Mouse (Mus musculus) layer of hippocampus, postnatal 36 days (tissue): ENCODE measurements at regions not wholly inside any gene's neighbourhood (a gene's known extent, or its start where the extent isn't known, plus 50 kb on each side); places are given as distances from the start of the nearest gene placed in this dataset.

Source experiments
- DNase-seq, 2 experiments: peaks; one replicate each; pipeline ENCODE4 v3.0.0; 2022

DNA sequence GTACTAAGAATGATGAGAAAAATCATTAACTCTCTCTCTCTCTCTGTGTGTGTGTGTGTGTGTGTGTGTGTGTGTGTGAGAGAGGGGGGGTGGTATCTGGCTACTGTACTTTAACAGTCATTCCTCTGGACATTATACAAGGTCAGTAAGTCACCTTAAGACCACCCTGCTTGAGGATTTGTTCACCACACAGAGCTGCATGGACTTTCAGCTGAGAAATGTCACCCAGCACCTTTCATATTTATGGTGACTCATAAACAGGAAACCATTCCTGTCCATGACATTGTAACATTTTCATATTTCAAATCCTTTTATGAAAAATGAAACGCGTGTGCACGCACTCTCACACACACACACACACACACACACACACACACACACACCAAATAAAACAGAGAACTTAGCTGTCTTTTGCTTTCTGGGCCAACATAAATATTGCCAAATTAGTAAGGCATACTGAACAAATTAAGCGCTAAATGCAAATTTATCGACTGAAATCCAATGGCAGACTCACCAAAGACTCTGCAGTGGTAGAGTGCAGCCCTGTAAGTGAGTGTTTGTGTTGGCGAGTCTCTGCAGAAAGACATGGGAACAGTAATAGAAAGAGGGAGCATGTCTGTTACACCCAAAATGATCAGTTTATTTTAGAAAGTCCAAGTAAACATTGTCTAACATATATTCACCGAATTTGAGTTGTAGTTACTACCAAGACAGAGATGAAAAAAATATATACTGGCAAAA lies 277.7 kb downstream of the Osr1 start:
- no peak for DNase-seq

DNA sequence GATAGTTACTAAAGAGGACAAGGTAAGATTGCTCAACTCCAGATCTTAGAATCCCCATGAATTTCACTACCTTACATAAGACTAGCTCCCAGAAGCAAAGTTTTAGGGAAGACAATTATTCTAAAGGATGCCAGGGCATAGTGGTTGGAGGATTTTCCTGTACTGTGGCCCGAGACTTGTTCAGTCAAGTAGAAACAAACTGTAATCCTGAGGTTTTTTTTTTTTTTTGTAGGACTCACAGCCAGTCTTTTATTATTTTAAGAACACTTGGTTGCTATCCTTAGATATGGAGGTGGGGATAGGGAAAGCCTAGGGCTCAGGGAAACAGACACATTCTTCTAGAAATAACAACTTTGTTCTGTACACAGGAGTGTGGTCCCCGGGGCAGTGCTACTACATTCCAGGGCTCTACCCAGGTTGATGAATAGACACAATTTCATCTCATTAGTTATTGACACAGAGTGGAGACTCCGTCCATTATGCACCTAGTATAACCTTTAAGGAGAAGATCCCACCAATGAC lies 285.6 kb downstream of the Osr1 start:
- DNase-seq = no peak

GRCm38 (mm10) chr12:9856128-9856621 lies 286.3 kb downstream of the Osr1 start:
- DNase-seq = no peak

DNA sequence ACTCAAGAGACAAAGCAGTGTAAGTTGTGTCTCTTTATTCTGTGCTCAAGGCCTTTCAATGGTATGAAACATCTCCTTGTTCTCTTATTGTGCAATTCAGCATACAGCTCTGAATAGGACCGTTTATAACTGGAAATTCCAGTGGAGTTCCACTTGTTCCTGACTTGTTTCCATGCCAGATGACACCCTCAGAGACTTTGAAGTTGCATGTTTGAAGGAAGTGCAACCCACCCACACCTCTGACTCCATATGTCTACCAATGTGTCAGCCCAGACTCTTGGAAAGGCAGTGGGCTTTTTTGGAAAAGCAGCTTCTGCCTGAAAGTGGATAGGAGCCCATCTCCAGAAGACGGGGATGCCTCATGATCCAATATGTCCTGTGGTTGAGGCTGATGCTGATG lies 288.1 kb downstream of the Osr1 start:
- peak; percentile 76 for DNase-seq

- no peak for DNase-seq
These were observed 292.4 kb downstream of the Osr1 start for GRCm38 (mm10) chr12:9862301-9862700.

- DNase-seq = no peak
These were observed 302.3 kb downstream of the Osr1 start for GRCm38 (mm10) chr12:9872236-9872635.

- DNase-seq = no peak
These were observed 303.3 kb downstream of the Osr1 start for GRCm38 (mm10) chr12:9873214-9873613.

DNA sequence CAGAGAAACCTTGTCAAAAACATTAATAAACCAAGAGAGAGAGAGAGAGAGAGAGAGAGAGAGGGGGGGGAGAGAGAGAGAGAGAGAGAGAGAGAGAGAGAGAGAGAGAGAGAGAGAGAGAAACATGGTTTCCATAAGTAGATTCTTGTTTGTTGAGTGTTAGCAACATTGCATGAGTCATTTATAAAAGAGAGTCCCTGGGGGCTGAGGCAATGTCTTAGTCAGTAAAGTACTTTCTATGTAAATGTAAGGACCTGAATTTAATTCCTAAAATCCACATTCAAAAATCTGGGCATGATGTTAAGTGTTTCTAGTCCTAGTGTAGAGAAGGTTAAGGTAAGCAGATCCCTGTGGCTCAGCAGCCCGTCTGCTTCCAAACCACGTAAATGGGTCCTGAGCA lies 304.9 kb downstream of the Osr1 start:
- no peak for DNase-seq

DNA sequence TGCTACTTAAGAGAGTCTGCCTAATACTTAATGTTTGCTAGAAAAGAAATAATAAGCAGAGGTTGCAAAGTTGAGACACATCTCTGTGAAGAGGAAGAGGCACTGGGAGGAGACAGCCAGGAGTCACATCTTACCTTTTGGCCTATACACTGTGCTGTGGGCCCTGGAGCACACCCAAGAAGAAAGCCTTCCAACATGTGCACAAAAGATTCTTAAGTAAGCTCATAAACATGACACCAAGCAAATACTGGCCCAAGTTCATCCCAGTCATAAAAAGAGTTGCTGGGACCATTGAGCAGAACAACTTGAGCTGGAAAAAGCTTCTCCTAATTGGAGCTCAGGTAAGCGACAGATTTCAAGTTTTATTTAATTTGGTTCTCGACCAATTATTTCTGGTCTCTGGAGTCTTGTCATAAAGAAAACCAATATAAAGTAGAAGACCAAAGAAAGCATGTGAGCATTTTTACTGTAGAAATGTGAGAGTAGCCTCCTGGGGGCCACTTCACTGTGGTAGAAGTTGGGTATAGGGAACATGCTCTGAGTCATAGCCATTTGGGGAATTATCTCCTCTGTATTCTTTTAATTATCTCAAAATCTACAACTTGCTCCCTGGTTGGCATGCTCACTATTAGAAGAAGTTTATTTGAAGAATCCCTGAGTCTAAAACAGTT lies 312.2 kb downstream of the Osr1 start:
- no peak for DNase-seq

GRCm38 (mm10) chr12:9883037-9883730 lies 313.3 kb downstream of the Osr1 start:
- no peak for DNase-seq

GRCm38 (mm10) chr12:9894521-9894920 lies 324.6 kb downstream of the Osr1 start:
- no peak for DNase-seq

GRCm38 (mm10) chr12:9897980-9898379 lies 328.1 kb downstream of the Osr1 start:
- DNase-seq = no peak

DNA sequence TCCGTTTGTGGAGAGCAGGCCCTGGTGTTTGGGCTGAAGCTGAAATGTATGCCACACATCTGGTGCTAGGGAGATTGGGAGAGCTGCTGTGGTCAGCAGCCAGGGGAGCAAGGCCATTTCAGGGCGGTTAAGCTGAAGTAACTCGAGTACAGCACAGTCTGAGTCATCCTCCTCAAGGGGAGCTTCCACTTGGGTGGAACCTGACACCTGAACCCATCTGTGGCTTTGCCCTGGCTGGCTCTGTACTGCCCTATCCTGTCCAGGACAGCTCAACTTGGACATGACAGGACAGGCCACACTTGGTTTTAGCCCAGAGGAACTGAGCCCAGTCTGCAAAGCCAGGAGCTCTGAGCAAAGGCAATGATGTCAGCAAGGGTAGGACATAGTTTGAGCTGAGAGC lies 328.5 kb downstream of the Osr1 start:
- no peak for DNase-seq

- DNase-seq = no peak
These were observed 332.0 kb downstream of the Osr1 start for GRCm38 (mm10) chr12:9901948-9902347.

DNA sequence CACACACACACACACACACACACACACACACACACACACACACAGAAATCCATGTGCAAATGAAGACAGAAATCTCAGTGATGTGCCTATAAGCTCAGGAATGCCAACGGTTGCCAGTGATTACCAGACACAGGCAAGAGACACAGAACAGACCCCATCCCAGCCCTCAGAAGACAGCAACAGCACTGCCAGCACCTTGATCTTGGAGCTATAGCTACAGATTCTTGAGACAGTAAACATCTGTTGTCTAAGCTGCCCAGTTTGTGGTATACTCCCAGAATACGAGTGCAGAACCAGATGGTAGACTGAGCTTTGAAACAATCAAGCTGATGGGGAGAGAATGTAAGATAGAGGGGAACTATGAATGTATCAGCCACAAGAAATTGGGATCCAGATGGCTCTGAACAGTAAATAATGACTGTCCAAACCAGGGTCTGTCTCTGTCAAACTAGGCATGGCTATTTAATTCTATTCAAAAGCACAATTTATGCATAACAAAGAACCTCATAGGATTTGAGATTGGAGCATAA lies 333.9 kb downstream of the Osr1 start:
- DNase-seq = no peak

DNA sequence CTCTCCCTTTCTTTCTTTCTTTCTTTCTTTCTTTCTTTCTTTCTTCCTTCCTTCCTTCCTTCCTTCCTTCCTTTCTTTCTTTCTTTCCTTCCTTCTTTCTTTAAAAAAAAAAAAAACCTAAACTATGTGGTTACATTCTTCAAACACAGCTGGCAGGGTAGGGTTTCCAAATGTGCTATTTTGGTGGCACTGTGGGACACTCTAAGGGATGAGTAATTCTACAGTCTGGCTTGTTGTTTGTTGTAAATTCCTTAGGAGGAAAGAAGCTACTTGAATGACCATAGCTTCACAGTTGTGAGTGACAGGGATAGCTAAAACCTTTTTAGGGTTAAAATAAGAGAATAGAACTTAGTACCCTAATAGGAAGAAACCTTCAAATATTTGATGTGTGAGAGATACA lies 342.4 kb downstream of the Osr1 start:
- no peak for DNase-seq

GRCm38 (mm10) chr12:9915726-9916140 lies 345.8 kb downstream of the Osr1 start:
- DNase-seq = no peak

- DNase-seq = no peak
These were observed 348.1 kb downstream of the Osr1 start for GRCm38 (mm10) chr12:9918026-9918425.

DNA sequence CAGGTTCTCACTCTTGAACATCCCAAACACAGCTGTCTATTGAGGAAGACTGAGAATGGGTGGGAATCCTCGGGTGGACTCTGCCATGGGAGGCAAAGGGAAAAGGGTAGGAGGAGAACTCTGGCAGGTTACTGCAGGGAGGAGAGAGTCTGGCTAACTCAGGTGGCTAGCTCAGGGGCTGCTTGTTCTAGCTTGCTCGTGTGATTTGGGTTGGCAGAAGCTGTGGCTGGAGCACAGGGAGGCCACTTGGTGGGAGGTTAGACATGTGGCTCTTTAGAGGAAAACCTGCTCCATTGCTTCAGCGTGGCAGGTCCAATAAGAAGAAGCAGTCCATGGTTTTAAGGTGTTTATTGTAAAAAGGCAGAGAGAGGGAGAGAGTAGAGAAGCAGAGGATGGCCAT lies 349.1 kb downstream of the Osr1 start:
- DNase-seq = no peak

DNA sequence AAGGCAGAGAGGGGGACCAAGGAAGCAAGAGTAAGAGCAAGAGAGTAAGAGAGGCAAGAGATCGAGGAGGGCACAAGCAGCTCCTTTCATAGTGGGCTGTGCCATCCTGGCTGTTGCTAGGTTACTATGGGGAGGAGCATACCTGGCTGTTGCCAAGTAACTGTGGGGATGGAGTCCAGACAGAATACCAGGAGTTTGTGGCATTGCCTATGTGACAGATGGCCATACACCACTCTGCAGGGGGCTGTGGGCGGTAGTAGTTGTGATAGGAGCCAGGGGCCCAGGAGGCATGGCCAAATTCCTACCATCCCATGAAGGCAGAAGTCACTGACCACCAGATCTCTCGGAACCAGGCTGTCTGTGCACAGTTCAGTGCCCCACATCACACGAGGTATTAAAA lies 349.5 kb downstream of the Osr1 start:
- DNase-seq = no peak

GRCm38 (mm10) chr12:9920401-9920800 lies 350.5 kb downstream of the Osr1 start:
- no peak for DNase-seq

GRCm38 (mm10) chr12:9921591-9922198 lies 351.8 kb downstream of the Osr1 start:
- no peak for DNase-seq

DNA sequence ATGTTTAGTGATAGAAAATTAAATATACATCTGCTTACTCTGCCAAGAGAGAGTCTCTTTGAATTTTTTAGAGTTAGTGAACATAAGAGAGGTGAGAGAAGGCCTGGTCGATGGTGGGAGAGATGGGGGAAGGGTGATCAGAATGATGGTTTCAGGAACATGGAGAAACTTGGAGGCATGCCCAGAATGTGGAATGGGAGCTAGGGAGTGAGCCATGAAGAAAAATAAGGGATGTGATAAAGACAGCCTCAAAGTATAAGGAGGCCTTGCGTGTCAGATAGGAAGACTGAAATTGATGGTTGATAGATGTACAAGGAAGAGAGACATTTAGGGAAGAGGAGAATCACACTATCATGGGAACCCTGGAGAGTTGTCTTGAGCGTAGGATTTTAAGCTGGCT lies 354.6 kb downstream of the Osr1 start:
- DNase-seq = no peak
